Mouse (Mus musculus): ENCODE measurements at regions not wholly inside any gene's neighbourhood (a gene's known extent, or its start where the extent isn't known, plus 50 kb on each side); places are given as distances from the start of the nearest gene placed in this dataset.

DNA sequence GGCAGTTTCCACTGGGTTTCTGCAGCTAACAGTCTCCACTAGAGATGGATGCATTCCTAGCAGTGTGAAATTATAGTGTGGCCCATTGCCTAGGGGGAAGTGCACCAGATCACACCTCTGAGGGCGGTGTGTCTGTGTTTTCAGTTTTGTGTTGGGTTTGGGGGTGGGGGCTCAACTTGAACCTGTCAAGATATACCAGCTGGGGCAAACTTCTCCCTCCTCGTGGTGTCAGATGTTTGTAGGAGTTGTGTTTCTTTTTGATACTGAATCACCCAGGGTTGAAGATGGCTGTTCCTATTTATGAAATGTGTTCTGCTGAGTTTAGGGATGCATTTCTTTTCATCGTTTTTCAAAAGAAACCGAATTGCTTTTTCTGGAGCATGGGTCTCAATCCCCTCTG is 416.6 kb upstream of the 4930412O13Rik start:
- Histone ChIP-seq H3K9me3 (no peaks in the 10 kb centered on the region), H3K4me3 (no peak overlapping the region), H3K9ac (replicated peaks) (no peak overlapping the region), H3K27ac (replicated peaks) (no peak overlapping the region), H3K4me1 (no peaks in the 10 kb centered on the region), H3K36me3 (no peaks in the 10 kb centered on the region), H3K27me3 (no peaks in the 10 kb centered on the region), H3K4me2 (replicated peaks) (no peak overlapping the region)
- 74% methylated on average over 4 of the region's 4 CpGs for WGBS
- ATAC-seq (ENCODE audit: low FRiP score, low read depth): no peak

DNA sequence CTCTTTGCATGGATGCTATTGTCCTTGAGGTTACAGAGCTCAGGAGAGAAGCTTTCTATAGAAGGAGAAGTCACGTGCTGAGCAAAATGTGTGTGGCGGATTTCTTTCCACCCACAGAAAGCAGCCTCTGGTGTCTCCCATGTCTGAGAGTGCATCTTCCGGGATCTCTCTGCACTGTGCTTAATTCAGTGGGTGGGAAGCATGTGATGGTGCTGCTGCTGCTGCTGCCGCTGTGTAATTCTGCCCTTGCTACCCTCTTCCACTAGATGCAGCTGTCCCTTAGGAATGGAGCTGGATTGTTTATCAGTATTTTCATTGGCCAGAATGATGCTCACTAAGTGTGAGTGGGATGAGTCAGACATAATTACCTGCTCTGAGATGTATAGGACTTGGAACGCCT is 416.2 kb upstream of the 4930412O13Rik start:
- WGBS: 62% methylated on average over 5 of the region's 5 CpGs
- peak; percentile 73 for ATAC-seq (ENCODE audit: low FRiP score, low read depth)

DNA sequence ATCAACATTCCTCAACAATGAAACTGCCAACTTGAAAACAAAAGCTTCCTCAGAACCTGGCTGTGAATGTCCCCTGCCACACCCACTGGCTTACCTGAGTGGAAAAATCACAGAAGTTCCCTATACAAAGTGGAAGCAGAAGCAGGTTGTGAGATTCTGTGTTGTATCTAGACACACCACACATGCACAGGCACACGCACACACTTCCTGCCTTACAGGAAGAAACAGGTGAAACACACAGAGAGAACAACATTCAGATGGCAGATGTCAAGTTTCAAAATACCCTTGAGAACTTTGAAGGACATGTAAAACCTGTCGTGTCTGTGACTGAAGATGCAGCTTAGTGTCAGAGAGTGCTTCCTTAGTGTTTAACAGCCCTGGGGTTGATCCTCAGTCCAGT is 413.5 kb upstream of the 4930412O13Rik start:
- H3K9ac ChIP-seq (replicated peaks): no peak overlapping the region
- no peak overlapping the region for H3K4me3 ChIP-seq
- no peak overlapping the region for H3K27ac ChIP-seq (replicated peaks)
- no peak overlapping the region for H3K4me2 ChIP-seq (replicated peaks)
- H3K9me3 ChIP-seq: no peaks in the 10 kb centered on the region
- no peaks in the 10 kb centered on the region for H3K4me1 ChIP-seq
- H3K27me3 ChIP-seq: no peaks in the 10 kb centered on the region
- H3K36me3 ChIP-seq: no peaks in the 10 kb centered on the region
- WGBS: 87% methylated on average over 2 of the region's 2 CpGs
- ATAC-seq (ENCODE audit: low FRiP score, low read depth): no peak

More for the DNA sequence above, 416.2 kb upstream of the 4930412O13Rik start:
- Histone ChIP-seq H3K4me1 (no peaks in the 10 kb centered on the region), H3K36me3 (no peaks in the 10 kb centered on the region), H3K27ac (replicated peaks) (no peak overlapping the region), H3K9me3 (no peaks in the 10 kb centered on the region), H3K27me3 (no peaks in the 10 kb centered on the region), H3K4me2 (replicated peaks) (no peak overlapping the region), H3K4me3 (no peak overlapping the region), H3K9ac (replicated peaks) (no peak overlapping the region)

DNA sequence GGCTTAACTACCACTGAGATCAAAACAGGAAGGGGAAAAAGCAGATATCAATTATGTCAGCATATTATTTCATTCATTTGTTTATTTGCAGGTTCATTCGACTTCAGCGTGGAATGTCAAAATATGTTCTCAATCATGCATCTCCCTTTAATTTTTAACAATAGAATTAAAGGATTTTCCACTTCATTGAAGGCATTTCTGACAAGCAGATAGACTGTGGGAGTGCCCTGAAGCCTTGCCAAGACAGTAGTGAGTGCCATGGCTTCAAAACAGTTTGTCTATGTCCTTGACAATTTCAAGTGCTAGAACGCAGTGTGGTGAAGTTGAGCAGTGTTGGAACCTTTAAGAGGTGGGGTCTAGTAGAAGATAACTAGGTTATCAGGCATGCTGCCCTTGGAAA is 412.4 kb upstream of the 4930412O13Rik start:
- no peak overlapping the region for H3K27ac ChIP-seq (replicated peaks)
- no peaks in the 10 kb centered on the region for H3K4me1 ChIP-seq
- no peaks in the 10 kb centered on the region for H3K27me3 ChIP-seq
- no peak overlapping the region for H3K9ac ChIP-seq (replicated peaks)
- no peak overlapping the region for H3K4me3 ChIP-seq
- no peaks in the 10 kb centered on the region for H3K36me3 ChIP-seq
- no peaks in the 10 kb centered on the region for H3K9me3 ChIP-seq
- ATAC-seq (ENCODE audit: low FRiP score, low read depth): no peak
- WGBS: 88% methylated on average over 3 of the region's 3 CpGs
- H3K4me2 ChIP-seq (replicated peaks): no peak overlapping the region

DNA sequence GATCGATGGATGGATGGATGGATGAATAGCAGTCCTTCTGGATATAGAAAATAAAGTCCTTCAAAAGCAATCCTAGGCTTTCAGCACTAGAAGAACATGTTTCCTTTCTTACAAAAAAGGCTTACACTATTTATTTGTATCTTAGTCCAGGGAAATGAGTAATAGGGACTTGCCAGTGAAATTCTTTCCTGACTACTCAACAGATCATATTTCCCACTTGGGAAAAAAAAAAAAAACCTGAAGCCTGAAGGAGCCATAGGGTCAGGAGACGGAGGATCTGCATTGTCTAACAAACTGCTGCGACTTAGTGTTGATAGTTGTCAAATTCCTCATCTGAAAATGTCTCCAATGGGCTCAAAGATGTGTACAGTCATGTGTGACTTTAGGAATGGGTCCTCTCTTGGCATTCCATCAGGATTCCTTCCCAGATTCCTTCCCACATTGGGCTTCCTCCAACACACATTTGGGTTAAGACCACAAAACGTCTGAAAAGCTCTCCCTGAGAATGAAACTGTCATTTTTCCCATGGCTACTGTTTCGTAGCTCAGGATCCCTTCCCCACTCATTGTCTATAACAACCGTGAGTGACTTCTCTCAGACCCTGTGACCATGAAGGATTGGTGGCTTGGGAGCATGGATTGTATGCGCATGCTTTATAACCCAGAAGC is 399.2 kb upstream of the 4930412O13Rik start:
- Histone ChIP-seq H3K4me1 (no peaks in the 10 kb centered on the region), H3K27me3 (no peaks in the 10 kb centered on the region), H3K36me3 (no peaks in the 10 kb centered on the region), H3K4me3 (no peak overlapping the region), H3K9ac (replicated peaks) (no peak overlapping the region), H3K27ac (replicated peaks) (no peak overlapping the region), H3K4me2 (replicated peaks) (no peak overlapping the region), H3K9me3 (no peaks in the 10 kb centered on the region)
- no peak for ATAC-seq (ENCODE audit: low FRiP score, low read depth)
- 78% methylated on average over 7 of the region's 7 CpGs for WGBS

DNA sequence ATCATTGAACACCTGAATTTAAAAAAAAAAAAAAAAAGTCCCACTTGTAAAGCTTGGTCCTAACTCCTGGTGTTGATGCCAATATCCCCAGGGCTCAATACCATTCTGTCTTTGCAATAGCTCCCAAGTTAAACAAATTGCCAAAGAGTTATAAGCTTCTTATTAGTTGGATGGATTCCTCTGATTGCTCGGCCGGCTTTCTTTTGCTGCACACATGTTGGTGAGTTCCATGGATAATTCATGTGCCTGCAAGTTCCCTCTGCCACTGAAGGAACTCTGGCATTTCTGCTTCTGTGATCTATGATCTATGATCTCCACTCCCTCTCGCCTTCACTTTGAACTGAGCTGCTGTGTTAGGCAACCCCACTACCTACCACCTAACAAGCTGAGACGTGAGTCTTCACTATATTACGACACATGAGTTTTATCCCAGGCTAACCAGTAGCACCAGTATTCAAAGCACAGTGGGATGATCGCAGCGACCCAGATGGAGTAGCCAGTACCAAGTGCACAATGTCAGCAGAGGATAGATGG is 393.6 kb upstream of the 4930412O13Rik start:
- no peak for ATAC-seq (ENCODE audit: low FRiP score, low read depth)
- Histone ChIP-seq H3K9ac (replicated peaks) (no peak overlapping the region), H3K9me3 (no peaks in the 10 kb centered on the region), H3K4me2 (replicated peaks) (no peak overlapping the region), H3K4me3 (no peak overlapping the region), H3K4me1 (no peaks in the 10 kb centered on the region), H3K36me3 (no peaks in the 10 kb centered on the region), H3K27ac (replicated peaks) (no peak overlapping the region), H3K27me3 (no peaks in the 10 kb centered on the region)
- WGBS: 89% methylated on average over 7 of the region's 7 CpGs

DNA sequence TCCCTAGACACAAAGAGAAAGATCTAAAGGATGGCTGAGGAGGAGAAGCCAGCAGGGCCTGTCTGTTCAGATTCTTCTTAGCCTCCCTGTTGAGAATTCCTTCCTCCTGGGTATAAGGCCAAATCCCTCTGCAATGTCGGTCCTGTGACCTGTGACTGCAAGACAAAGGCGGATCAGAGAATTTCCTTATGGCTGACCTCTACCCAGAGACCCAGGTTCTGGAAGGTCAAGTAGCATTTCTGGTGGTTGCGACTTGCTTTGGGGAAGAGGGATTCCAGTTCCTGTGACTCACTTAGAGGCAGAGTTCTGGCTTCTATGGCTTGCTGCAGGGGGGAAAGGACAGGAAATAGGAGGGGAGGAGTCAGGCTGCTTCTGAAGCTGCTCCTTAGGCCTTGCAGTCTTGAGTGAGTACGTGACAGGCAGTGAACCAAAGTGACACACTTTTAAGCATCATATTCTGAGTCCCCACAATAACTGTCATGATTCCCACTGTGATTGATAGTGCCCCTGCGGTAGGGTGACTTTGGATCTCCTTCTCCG is 387.4 kb upstream of the 4930412O13Rik start:
- H3K4me2 ChIP-seq (replicated peaks): no peak overlapping the region
- no peak overlapping the region for H3K4me3 ChIP-seq
- H3K9ac ChIP-seq (replicated peaks): no peak overlapping the region
- H3K4me1 ChIP-seq: no peaks in the 10 kb centered on the region
- H3K9me3 ChIP-seq: no peaks in the 10 kb centered on the region
- no peaks in the 10 kb centered on the region for H3K36me3 ChIP-seq
- H3K27me3 ChIP-seq: no peaks in the 10 kb centered on the region
- no peak overlapping the region for H3K27ac ChIP-seq (replicated peaks)
- ATAC-seq (ENCODE audit: low FRiP score, low read depth): no peak
- WGBS: 46% methylated on average over 6 of the region's 6 CpGs

DNA sequence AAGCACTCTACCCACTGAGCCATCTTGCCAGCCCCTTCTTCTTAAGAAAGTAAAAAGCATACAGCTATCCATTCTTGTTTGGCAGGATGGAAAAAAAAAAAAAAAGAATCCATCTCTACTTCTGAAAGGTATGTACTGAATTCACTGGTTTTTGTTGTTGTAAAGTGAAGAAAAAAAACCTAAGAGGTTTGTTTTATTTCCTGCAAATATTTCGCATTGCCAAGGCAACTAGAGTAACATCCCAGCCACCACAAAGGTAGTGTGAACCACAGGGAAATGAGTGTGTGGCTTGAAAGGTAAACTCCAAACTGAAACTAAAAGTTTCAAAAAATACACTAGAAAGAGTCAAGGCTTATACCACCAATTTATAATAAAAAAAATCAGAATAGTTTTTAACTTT is 361.0 kb upstream of the 4930412O13Rik start:
- Histone ChIP-seq H3K4me1 (no peaks in the 10 kb centered on the region), H3K9me3 (no peaks in the 10 kb centered on the region), H3K27me3 (no peaks in the 10 kb centered on the region), H3K36me3 (no peaks in the 10 kb centered on the region), H3K9ac (replicated peaks) (no peak overlapping the region), H3K4me3 (no peak overlapping the region), H3K27ac (replicated peaks) (no peak overlapping the region), H3K4me2 (replicated peaks) (no peak overlapping the region)
- no peak for ATAC-seq (ENCODE audit: low FRiP score, low read depth)
- WGBS: 89% methylated on average over 1 of the region's 1 CpGs

DNA sequence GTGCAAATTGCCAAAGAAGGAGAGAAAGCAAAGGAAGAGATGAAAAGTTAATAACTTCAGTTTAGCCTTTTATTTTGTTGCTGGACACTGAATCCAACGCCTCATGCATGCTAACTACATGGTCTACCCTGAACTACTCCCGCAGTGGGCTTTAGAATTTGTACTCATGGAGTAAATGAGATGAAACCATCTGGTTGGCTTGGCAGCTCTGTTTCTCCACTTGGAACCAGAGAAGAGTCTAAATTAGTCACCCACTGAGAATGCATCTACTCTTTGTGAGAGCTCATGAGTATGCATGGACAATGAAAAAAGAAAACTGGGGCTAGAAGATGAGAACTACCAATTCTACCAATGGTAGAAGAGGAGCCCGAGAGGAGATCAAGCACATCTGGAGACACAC is 355.1 kb upstream of the 4930412O13Rik start:
- Histone ChIP-seq H3K9ac (replicated peaks) (no peak overlapping the region), H3K4me3 (no peak overlapping the region), H3K4me2 (replicated peaks) (no peak overlapping the region), H3K27ac (replicated peaks) (no peak overlapping the region), H3K9me3 (no peaks in the 10 kb centered on the region), H3K36me3 (no peaks in the 10 kb centered on the region), H3K4me1 (no peaks in the 10 kb centered on the region), H3K27me3 (no peaks in the 10 kb centered on the region)
- 85% methylated on average over 3 of the region's 3 CpGs for WGBS
- ATAC-seq (ENCODE audit: low FRiP score, low read depth): no peak

DNA sequence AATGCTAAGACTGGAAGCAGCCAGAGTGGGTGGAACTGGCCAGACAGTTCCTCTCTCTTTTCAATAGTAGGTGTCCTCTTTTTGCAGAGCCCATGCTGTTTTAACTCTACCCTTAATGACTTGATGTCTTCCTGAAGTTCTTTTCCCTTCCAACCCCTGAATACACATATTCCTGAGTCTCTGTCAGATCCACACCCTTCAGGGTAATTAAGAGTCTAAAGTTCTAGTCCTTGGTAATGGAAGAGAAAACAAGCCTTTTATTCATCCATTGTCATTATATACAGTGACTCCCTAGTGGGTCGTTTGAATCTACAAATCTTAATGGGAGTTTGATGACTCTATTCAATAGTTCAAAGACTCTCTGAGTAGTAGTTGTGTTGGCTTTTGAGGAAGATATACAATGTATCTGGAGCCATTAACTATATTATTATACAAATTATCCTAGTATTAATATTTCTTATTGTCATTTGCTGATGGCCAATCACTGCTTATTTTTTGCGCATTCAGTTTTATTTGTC is 345.9 kb upstream of the 4930412O13Rik start:
- H3K4me3 ChIP-seq: no peak overlapping the region
- no peaks in the 10 kb centered on the region for H3K9me3 ChIP-seq
- H3K27me3 ChIP-seq: no peaks in the 10 kb centered on the region
- no peaks in the 10 kb centered on the region for H3K4me1 ChIP-seq
- ATAC-seq (ENCODE audit: low FRiP score, low read depth): no peak
- H3K36me3 ChIP-seq: no peaks in the 10 kb centered on the region
- no peak overlapping the region for H3K27ac ChIP-seq (replicated peaks)
- no peak overlapping the region for H3K9ac ChIP-seq (replicated peaks)
- WGBS: 86% methylated on average over 2 of the region's 2 CpGs
- no peak overlapping the region for H3K4me2 ChIP-seq (replicated peaks)

DNA sequence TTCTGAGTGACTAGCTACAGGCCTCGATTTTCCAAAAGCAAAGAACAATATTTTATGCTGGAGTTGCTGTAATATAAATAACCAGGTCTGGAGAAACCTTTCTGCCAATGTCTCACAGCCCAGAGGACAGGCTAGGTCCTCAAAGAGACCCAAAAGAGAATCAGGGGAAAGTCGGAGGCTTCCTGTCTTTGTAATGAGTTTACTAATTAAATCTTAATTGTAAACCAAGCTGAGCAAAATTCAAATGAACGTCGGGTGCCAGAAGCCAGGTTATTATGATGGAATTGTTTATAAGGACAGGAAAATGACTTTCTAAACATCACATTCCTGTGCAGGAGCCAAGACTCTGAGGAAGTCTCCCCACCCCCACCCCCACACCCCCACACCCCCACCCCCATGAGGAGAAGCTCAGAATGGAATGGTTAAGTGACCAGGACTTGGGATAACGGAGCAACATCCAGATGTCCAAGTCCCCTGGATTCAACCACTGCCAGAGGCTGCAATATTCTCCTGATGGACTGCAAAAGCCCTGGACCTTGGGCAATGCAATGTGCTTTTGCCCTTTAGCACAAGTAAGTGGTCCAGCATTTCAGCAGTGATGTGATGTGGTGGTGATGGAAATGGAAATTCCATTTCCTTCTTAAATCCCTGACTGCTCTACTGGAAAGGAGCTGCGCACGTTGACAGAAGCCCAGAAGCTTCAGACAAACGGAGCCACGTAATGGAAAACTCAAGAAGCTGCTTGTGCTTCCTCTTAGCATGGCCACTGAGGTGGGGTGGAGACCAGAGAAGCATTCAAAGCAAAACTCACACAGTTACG is 333.1 kb upstream of the 4930412O13Rik start:
- WGBS: 82% methylated on average over 10 of the region's 10 CpGs
- Histone ChIP-seq H3K27ac (replicated peaks) (no peak overlapping the region), H3K4me2 (replicated peaks) (no peak overlapping the region), H3K4me1 (no peaks in the 10 kb centered on the region), H3K9ac (replicated peaks) (no peak overlapping the region), H3K36me3 (no peaks in the 10 kb centered on the region), H3K9me3 (no peaks in the 10 kb centered on the region), H3K4me3 (no peak overlapping the region), H3K27me3 (no peaks in the 10 kb centered on the region)
- no peak for ATAC-seq (ENCODE audit: low FRiP score, low read depth)

DNA sequence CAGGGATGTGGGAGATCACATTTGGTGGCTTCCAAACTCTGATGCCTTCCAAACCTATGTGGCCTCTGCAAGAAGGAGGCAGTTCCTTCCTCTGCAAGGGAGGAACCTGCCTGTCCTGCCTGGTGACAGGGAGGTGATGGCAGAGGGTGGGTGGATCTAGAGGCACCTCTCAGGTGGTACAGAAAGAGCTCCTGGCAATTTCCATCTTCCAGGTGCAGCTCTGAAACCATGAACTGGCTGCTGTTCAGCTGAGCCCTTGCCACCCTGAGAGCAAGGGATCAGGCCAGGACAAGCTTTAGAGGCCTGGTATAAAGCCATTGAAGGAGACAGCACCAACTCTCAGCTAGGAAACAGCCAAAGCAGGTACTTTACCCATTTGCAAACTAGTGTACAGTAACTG is 327.7 kb upstream of the 4930412O13Rik start:
- Histone ChIP-seq H3K9ac (replicated peaks) (no peak overlapping the region), H3K4me1 (no peaks in the 10 kb centered on the region), H3K4me3 (no peak overlapping the region), H3K27me3 (no peaks in the 10 kb centered on the region), H3K27ac (replicated peaks) (no peak overlapping the region), H3K4me2 (replicated peaks) (no peak overlapping the region), H3K36me3 (no peaks in the 10 kb centered on the region), H3K9me3 (no peaks in the 10 kb centered on the region)
- ATAC-seq (ENCODE audit: low FRiP score, low read depth): no peak

Measured in midbrain, embryonic 12.5 days (tissue).